Mouse (Mus musculus) midbrain, embryonic 16.5 days (tissue): ENCODE results near the gene Vsig10. TPM values are rescaled to one million over a fixed set of nuclear protein-coding genes. Genes with fewer than 3 reads are reported as not detected.
"Not testable (repeated sequence)": the region's sequence is repeated elsewhere in the genome, so short reads cannot be mapped to it uniquely, and the experiment has no call there.

Experiments
- ATAC-seq: fragments of 200-750 bp; cut with Nextera tagmentation; 2 replicates; pipeline ENCODE4 v1.8.0; 2017; ENCODE audit warnings: moderate TSS enrichment
- H3K27ac ChIP-seq: fragments of 300-500 bp; sonication (generic); 2 replicates; pipeline ENCODE4 v1.5.1; 2014; ENCODE audit warnings: mild to moderate bottlenecking, low read length, mixed read lengths
- H3K27me3 ChIP-seq: fragments of 300-500 bp; sonication (generic); 2 replicates; pipeline ENCODE4 v1.6.1; 2014; ENCODE audit warnings: low read depth, low read length, mixed read lengths; ENCODE audit not compliant: control insufficient read depth, insufficient read depth
- H3K36me3 ChIP-seq: fragments of 300-500 bp; sonication (generic); 2 replicates; pipeline ENCODE4 v1.6.1; 2014; ENCODE audit warnings: mild to moderate bottlenecking, low read length, moderate library complexity, mixed read lengths; ENCODE audit not compliant: control insufficient read depth, insufficient read depth
- H3K4me1 ChIP-seq: fragments of 300-500 bp; sonication (generic); 2 replicates; pipeline ENCODE4 v1.6.1; 2014; ENCODE audit warnings: mild to moderate bottlenecking, low read length, mixed read lengths; ENCODE audit not compliant: control insufficient read depth, insufficient read depth
- H3K4me2 ChIP-seq: fragments of 300-500 bp; sonication (generic); 2 replicates; pipeline ENCODE4 v1.6.1; 2014; ENCODE audit warnings: mild to moderate bottlenecking, low read length, mixed read lengths
- H3K4me3 ChIP-seq: fragments of 300-500 bp; sonication (generic); 2 replicates; pipeline ENCODE4 v1.5.1; 2014; ENCODE audit warnings: low read depth, mild to moderate bottlenecking, low read length, moderate library complexity, mixed read lengths
- H3K9ac ChIP-seq: fragments of 300-500 bp; sonication (generic); 2 replicates; pipeline ENCODE4 v1.6.1; 2014; ENCODE audit warnings: low read depth, low read length, mixed read lengths
- H3K9me3 ChIP-seq: fragments of 300-500 bp; sonication (generic); replicated peaks from 2 replicates; pipeline ENCODE4 v1.6.1; 2014; ENCODE audit warnings: mild to moderate bottlenecking, low read length, mixed read lengths; ENCODE audit not compliant: control insufficient read depth, poor library complexity, severe bottlenecking
- WGBS: fragments of 180-500 bp; shearing (Covaris S2); extraction: QIAGEN DNeasy Blood & Tissue Kit; methylation state at CpG from one replicate; pipeline ENCODE4 v1.1.7; 2014; 5-methylcytosine and 5-hydroxymethylcytosine counted together
- polyA plus RNA-seq: library from polyadenylated mRNA; unstranded; fragments of >200 nt; fragmentation: Nextera tagmentation; extraction: Ambion mirVana; gene quantifications from 2 replicates; pipeline ENCODE4 v1.2.1, GENCODE M21; 2015

The Vsig10 gene
- polyA plus RNA-seq, 1 experiment from 2014 or later: 1.8 TPM

GRCm38 (mm10) chr5:117341896-117342295, 23.0 kb downstream of the Vsig10 start:
- Histone ChIP-seq H3K27me3 (no peaks in the 10 kb centered on the region), H3K4me2 (no peak overlapping the region), H3K27ac (no peak overlapping the region), H3K4me1 (no peaks in the 10 kb centered on the region), H3K4me3 (no peak overlapping the region), H3K9me3 (no peaks in the 10 kb centered on the region), H3K36me3 (no peaks in the 10 kb centered on the region), H3K9ac (no peak overlapping the region)
- WGBS: 92% methylated on average over 6 of the region's 6 CpGs
- no peak for ATAC-seq

GRCm38 (mm10) chr5:117344496-117344895, 25.6 kb downstream of the Vsig10 start:
- H3K27ac ChIP-seq, H3K9me3 ChIP-seq, H3K36me3 ChIP-seq, H3K4me1 ChIP-seq, H3K9ac ChIP-seq, H3K4me2 ChIP-seq, H3K27me3 ChIP-seq, ATAC-seq, H3K4me3 ChIP-seq: not testable (repeated sequence)
- 90% methylated on average over 5 of the region's 5 CpGs for WGBS

GRCm38 (mm10) chr5:117345432-117345976, 26.6 kb downstream of the Vsig10 start:
- H3K9ac ChIP-seq: no peak overlapping the region
- no peak overlapping the region for H3K4me2 ChIP-seq
- no peaks in the 10 kb centered on the region for H3K36me3 ChIP-seq
- H3K4me1 ChIP-seq: no peaks in the 10 kb centered on the region
- no peak overlapping the region for H3K4me3 ChIP-seq
- no peak overlapping the region for H3K27ac ChIP-seq
- H3K27me3 ChIP-seq: no peaks in the 10 kb centered on the region
- no peak for ATAC-seq
- 81% methylated on average over 5 of the region's 5 CpGs for WGBS
- no peaks in the 10 kb centered on the region for H3K9me3 ChIP-seq

- Histone ChIP-seq H3K9me3 (no peaks in the 10 kb centered on the region), H3K4me1 (no peaks in the 10 kb centered on the region), H3K4me3 (no peak overlapping the region), H3K9ac (no peak overlapping the region), H3K27me3 (no peaks in the 10 kb centered on the region), H3K36me3 (no peaks in the 10 kb centered on the region), H3K4me2 (no peak overlapping the region), H3K27ac (no peak overlapping the region)
- no peak for ATAC-seq
- 63% methylated on average over 3 of the region's 3 CpGs for WGBS
Measured at GRCm38 (mm10) chr5:117346281-117346680, 27.4 kb downstream of the Vsig10 start.

GRCm38 (mm10) chr5:117347011-117347410, 28.1 kb downstream of the Vsig10 start:
- 87% methylated on average over 5 of the region's 5 CpGs for WGBS
- no peaks in the 10 kb centered on the region for H3K4me1 ChIP-seq
- no peak overlapping the region for H3K27ac ChIP-seq
- no peaks in the 10 kb centered on the region for H3K36me3 ChIP-seq
- H3K4me2 ChIP-seq: no peak overlapping the region
- no peak overlapping the region for H3K9ac ChIP-seq
- no peaks in the 10 kb centered on the region for H3K9me3 ChIP-seq
- no peaks in the 10 kb centered on the region for H3K27me3 ChIP-seq
- no peak overlapping the region for H3K4me3 ChIP-seq
- no peak for ATAC-seq

GRCm38 (mm10) chr5:117347838-117348237, 29.0 kb downstream of the Vsig10 start:
- ATAC-seq: no peak
- Histone ChIP-seq H3K4me1 (no peaks in the 10 kb centered on the region), H3K9me3 (no peaks in the 10 kb centered on the region), H3K4me3 (no peak overlapping the region), H3K9ac (no peak overlapping the region), H3K36me3 (no peaks in the 10 kb centered on the region), H3K4me2 (peak overlapping the region; percentile 12; the same call in 1 of the 2 replicates), H3K27me3 (no peaks in the 10 kb centered on the region), H3K27ac (no peak overlapping the region)
- WGBS: 90% methylated on average over 2 of the region's 2 CpGs

GRCm38 (mm10) chr5:117348279-117348678, 29.4 kb downstream of the Vsig10 start:
- Histone ChIP-seq H3K27ac (no peak overlapping the region), H3K9ac (no peak overlapping the region), H3K27me3 (no peaks in the 10 kb centered on the region), H3K4me1 (no peaks in the 10 kb centered on the region), H3K36me3 (no peaks in the 10 kb centered on the region), H3K4me2 (peak overlapping the region; percentile 12), H3K4me3 (no peak overlapping the region), H3K9me3 (no peaks in the 10 kb centered on the region)
- no peak for ATAC-seq
- WGBS: 18% methylated on average over 19 of the region's 19 CpGs

GRCm38 (mm10) chr5:117354121-117354520, 35.2 kb downstream of the Vsig10 start:
- Histone ChIP-seq H3K36me3 (no peaks in the 10 kb centered on the region), H3K4me3 (no peak overlapping the region), H3K4me2 (no peak overlapping the region), H3K9me3 (no peaks in the 10 kb centered on the region), H3K27ac (no peak overlapping the region), H3K4me1 (peaks cover 16% of the 10 kb centered on the region), H3K9ac (no peak overlapping the region), H3K27me3 (no peaks in the 10 kb centered on the region)
- 78% methylated on average over 8 of the region's 8 CpGs for WGBS
- ATAC-seq: no peak

GRCm38 (mm10) chr5:117355648-117356303, 36.9 kb downstream of the Vsig10 start:
- H3K27ac ChIP-seq: 0 out of 2 replicates have a peak overlapping the region, but pooled peaks have one; percentile 2
- WGBS: 52% methylated on average over 14 of the region's 14 CpGs
- 0 out of 2 replicates have a peak overlapping the region, but pooled peaks have one; percentile 98 for H3K9ac ChIP-seq
- H3K4me1 ChIP-seq: peaks cover 30% of the 10 kb centered on the region
- peak overlapping the region; percentile 96 for H3K4me2 ChIP-seq
- no peaks in the 10 kb centered on the region for H3K36me3 ChIP-seq
- no peaks in the 10 kb centered on the region for H3K27me3 ChIP-seq
- no peaks in the 10 kb centered on the region for H3K9me3 ChIP-seq
- no peak for ATAC-seq
- H3K4me3 ChIP-seq: 0 out of 2 replicates have a peak overlapping the region, but pooled peaks have one; percentile 97
